ENCODE assay signal across 8 mouse cellular contexts in the genomic region with DNA sequence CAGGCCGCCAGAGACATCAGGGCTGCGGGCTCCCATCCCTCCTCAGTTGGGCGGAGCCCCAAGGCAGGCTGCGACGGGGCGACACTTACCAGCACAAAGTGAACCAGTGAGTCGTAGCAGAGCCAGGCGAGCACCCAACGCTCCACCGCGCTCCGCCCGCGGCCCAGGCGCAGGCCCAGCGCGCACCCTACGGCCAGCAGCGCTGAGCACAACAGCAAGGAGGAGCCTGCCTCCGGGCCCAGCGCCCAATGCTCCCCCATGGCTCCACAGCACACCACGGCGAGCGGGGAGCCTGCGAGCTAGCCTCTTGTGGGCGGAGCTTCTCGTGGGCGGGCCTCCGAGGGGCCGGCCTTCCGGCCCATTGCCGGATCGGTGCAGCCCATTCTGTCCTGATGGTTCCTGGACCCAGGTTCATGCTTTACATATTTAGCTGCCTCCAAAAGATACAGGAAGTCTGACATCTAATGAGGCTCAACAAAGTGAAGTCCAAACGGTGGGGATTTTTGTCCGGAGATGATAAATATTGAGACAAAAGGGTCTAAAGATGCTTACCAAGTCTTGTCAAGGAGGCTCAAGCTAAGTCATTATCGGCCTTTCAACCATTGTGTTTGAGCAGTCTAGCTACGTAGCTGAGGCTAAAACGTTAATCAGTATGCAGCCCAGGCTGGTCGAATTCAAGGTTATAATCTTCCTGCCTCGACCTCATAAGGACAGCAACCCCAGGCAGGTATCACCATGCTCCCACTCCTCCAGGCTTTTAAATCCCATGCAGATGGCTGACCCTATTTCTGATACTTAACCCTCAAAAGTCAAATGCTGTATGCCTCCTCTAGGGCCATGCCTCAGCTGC. TPM values are rescaled to one million over a fixed set of nuclear protein-coding genes. Genes with fewer than 3 reads are reported as not detected.
DNase-seq lines count a peak whose midpoint lies in the region; ATAC-seq and TF ChIP-seq lines count a peak whose summit lies in the region.

A gene (minus strand): TSS at position 309 of the 850 bp plus-strand sequence.

- peak within 1 kb of the TSS; percentile 63 for H3K4me2 ChIP-seq in embryonic facial prominence, embryonic 13.5 days
- H3K4me2 ChIP-seq in limb, embryonic 14.5 days (replicated peaks; ENCODE audit: low read depth, low read length, severe bottlenecking), result peak within 1 kb of the TSS; percentile 51
- H3K4me2 ChIP-seq in midbrain, postnatal 0 days (ENCODE audit: low read depth, low read length, poor library complexity, severe bottlenecking), result peak within 1 kb of the TSS; percentile 75

- H3K4me3 ChIP-seq in embryonic facial prominence, embryonic 13.5 days, result peak within 1 kb of the TSS; percentile 70
- peak within 1 kb of the TSS; percentile 54 for H3K4me3 ChIP-seq in limb, embryonic 14.5 days (replicated peaks; ENCODE audit: low read length)
- peak within 1 kb of the TSS; percentile 60 for H3K4me3 ChIP-seq in midbrain, postnatal 0 days (ENCODE audit: low read depth, low read length)

- no peaks in the 10 kb centered on the region for H3K27me3 ChIP-seq in embryonic facial prominence, embryonic 13.5 days
- H3K27me3 ChIP-seq in limb, embryonic 14.5 days (ENCODE audit: control insufficient read depth, insufficient read depth, low read length), result no peaks in the 10 kb centered on the region
- H3K27me3 ChIP-seq in midbrain, postnatal 0 days (ENCODE audit: insufficient read depth, low read length), result no peaks in the 10 kb centered on the region

- H3K36me3 ChIP-seq in embryonic facial prominence, embryonic 13.5 days, result peaks cover 4% of the 10 kb centered on the region; the same call in 1 of the 2 replicates
- no peaks in the 10 kb centered on the region; the same call in 1 of the 2 replicates for H3K36me3 ChIP-seq in limb, embryonic 14.5 days (ENCODE audit: control insufficient read depth, insufficient read depth, low read length)
- H3K36me3 ChIP-seq in midbrain, postnatal 0 days (ENCODE audit: insufficient read depth, low read length), result 0 out of 2 replicates have a peak, but pooled peaks cover 2% of the 10 kb centered on the region

- peaks cover 11% of the 10 kb centered on the region for H3K4me1 ChIP-seq in embryonic facial prominence, embryonic 13.5 days
- peaks cover 3% of the 10 kb centered on the region; the same call in 1 of the 2 replicates for H3K4me1 ChIP-seq in limb, embryonic 14.5 days (ENCODE audit: control insufficient read depth, insufficient read depth, low read length)
- H3K4me1 ChIP-seq in midbrain, postnatal 0 days (ENCODE audit: insufficient read depth, low read length), result no peaks in the 10 kb centered on the region

- H3K27ac ChIP-seq in embryonic facial prominence, embryonic 13.5 days, result peak within 1 kb of the TSS; percentile 85
- H3K27ac ChIP-seq in limb, embryonic 14.5 days (replicated peaks; ENCODE audit: low read depth, low read length), result peak within 1 kb of the TSS; percentile 63
- peak within 1 kb of the TSS; percentile 70 for H3K27ac ChIP-seq in midbrain, postnatal 0 days (ENCODE audit: low read depth, low read length)

- WGBS in embryonic facial prominence, embryonic 13.5 days, result under 1% methylated on average over 40 of the region's 40 CpGs
- WGBS in limb, embryonic 14.5 days, result 1% methylated on average over 36 of the region's 40 CpGs
- WGBS in midbrain, postnatal 0 days, result under 1% methylated on average over 40 of the region's 40 CpGs

- peak within 1 kb of the TSS; percentile 84 for H3K9ac ChIP-seq in embryonic facial prominence, embryonic 13.5 days
- peak within 1 kb of the TSS; percentile 75 for H3K9ac ChIP-seq in limb, embryonic 14.5 days (ENCODE audit: low read depth, low read length, severe bottlenecking)
- H3K9ac ChIP-seq in midbrain, postnatal 0 days (replicated peaks; ENCODE audit: low read length, poor library complexity, severe bottlenecking), result peak within 1 kb of the TSS; percentile 77

- TF ChIP-seq CTCF in midbrain, postnatal 0 days (IDR thresholded peaks at IDR 0.05), result peak; percentile 44

- TF ChIP-seq POLR2A in limb, embryonic 14.5 days (IDR thresholded peaks at IDR 0.05; ENCODE audit: borderline replicate concordance, extremely low read depth, insufficient read depth, insufficient read length), result peak; percentile 79; the same call in 1 of the 2 replicates

- peak; percentile 83 for ATAC-seq in embryonic facial prominence, embryonic 13.5 days (ENCODE audit: insufficient number of reproducible peaks, insufficient read depth, low FRiP score, low TSS enrichment, low read depth)
- ATAC-seq in limb, embryonic 14.5 days (ENCODE audit: low FRiP score, low read depth), result peak; percentile 96
- ATAC-seq in midbrain, postnatal 0 days (ENCODE audit: low FRiP score), result peak; percentile 93

- H3K9me3 ChIP-seq in embryonic facial prominence, embryonic 13.5 days, result no peaks in the 10 kb centered on the region
- H3K9me3 ChIP-seq in limb, embryonic 14.5 days (ENCODE audit: control insufficient read depth, low read length), result no peaks in the 10 kb centered on the region
- no peaks in the 10 kb centered on the region for H3K9me3 ChIP-seq in midbrain, postnatal 0 days (ENCODE audit: low read length)

- peak; percentile 99 for DNase-seq in 3134 (ENCODE audit: extremely low read depth, insufficient read length, low spot score)
- DNase-seq in adrenal gland, postnatal 36 days, result peak; percentile 96 to 98
- peak; percentile 92 for DNase-seq in heart, adult 8-10 months (ENCODE audit: low spot score)
- DNase-seq in kidney, adult 9 months, result peak; percentile 94
- DNase-seq in limb, embryonic 14.5 days (ENCODE audit: low spot score), result peak; percentile 85
- DNase-seq in midbrain, postnatal 0 days (ENCODE audit: low spot score), result peak; percentile 85
- peak; percentile 73 to 81 for DNase-seq in spleen, postnatal 14 days (ENCODE audit: low spot score in 2 of 2)

RNA-seq across cellular contexts. Expression of the gene that starts here (rescaled TPM):
- 1 to 10 TPM; 2.3 to 4.0 TPM for total RNA-seq in adrenal gland, postnatal 36 days (2021)
- 15.8 and 16.0 TPM in 2 replicates for polyA plus RNA-seq in embryonic facial prominence, embryonic 13.5 days (2015; fragmentation: Nextera tagmentation; extraction: Ambion mirVana)
- total RNA-seq in heart, adult 8-10 months (2022), result 1 to 10 TPM; 1.3 to 1.6 (median 1.4) TPM
- 4.8 and 5.4 TPM in 2 replicates for polyA plus RNA-seq in limb, embryonic 14.5 days (2012; rRNA removed)
- 13.6 and 14.5 TPM in 2 replicates for polyA plus RNA-seq in limb, embryonic 14.5 days (2014; fragmentation: Nextera tagmentation; extraction: Ambion mirVana)
- total RNA-seq in midbrain, postnatal 0 days (2014; rRNA removed), result 3.4 and 4.2 TPM in 2 replicates
- 8.8 and 9.0 TPM in 2 replicates for polyA plus RNA-seq in midbrain, postnatal 0 days (2015; fragmentation: Nextera tagmentation; extraction: Ambion mirVana)

Comparison
In these comparisons a context has a peak if more than half of its experiments do, and no peak if none do; other contexts are left out.
1. Peak in every context shown above with its lines: DNase-seq, ATAC-seq, H3K4me3 ChIP-seq and H3K27ac ChIP-seq.